17 mouse cellular contexts compared by ENCODE assay signal in the genomic region with DNA sequence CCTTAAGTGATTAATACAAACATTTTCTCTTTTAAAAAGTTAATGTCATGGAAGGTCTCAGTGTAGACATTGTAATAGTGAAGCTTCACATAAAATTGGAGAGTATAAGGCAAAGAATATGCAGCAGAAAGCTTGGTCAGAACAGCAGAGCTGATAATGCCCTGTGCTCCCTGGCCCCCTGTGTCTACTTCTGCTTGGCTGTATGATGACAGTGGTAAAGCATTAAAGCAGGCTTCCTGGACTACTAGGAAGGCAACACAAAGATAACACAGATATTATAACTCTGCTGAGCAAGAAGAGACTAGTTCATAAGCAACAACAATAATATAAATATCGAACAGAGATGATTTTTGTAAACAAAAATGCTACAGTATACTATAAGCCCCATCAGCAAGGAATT.
"Had no signal": no experiment of that assay in that cellular context is flagged by ENCODE, and none has a peak within 500 bp of the region (broad histone marks: within the 10 kb centered on the region; RNA-seq: fewer than 3 reads in every experiment).

No protein-coding gene starts in this region.

- H3K27me3 ChIP-seq: midbrain, embryonic 13.5 days; neural tube, embryonic 13.5 days; neural tube, embryonic 15.5 days had no signal

- H3K27ac ChIP-seq: liver, embryonic 14.5 days; midbrain, embryonic 13.5 days; neural tube, embryonic 13.5 days; neural tube, embryonic 15.5 days had no signal

- H3K4me1 ChIP-seq: midbrain, embryonic 13.5 days; neural tube, embryonic 13.5 days; neural tube, embryonic 15.5 days had no signal

- H3K4me3 ChIP-seq: midbrain, embryonic 13.5 days; myocyte; neural tube, embryonic 13.5 days; neural tube, embryonic 15.5 days had no signal

- H3K36me3 ChIP-seq: midbrain, embryonic 13.5 days; neural tube, embryonic 13.5 days; neural tube, embryonic 15.5 days had no signal

- H3K9me3 ChIP-seq: midbrain, embryonic 13.5 days; neural tube, embryonic 13.5 days; neural tube, embryonic 15.5 days had no signal

- DNase-seq: lung, adult 18-20 months; lung, embryonic 14.5 days; lung, postnatal 10 days; lung, postnatal 4 days; retina, postnatal 1 day; right cerebral cortex, adult 18-20 months; right cerebral cortex, postnatal 25 days; right cerebral cortex, postnatal 4 days; spleen, adult 18-20 months; thymus, adult 18-20 months; thymus, postnatal 14 days; thymus, postnatal 4 days had no signal

- H3K9ac ChIP-seq: liver, embryonic 14.5 days; lung, embryonic 14.5 days; midbrain, embryonic 13.5 days; neural tube, embryonic 13.5 days; neural tube, embryonic 15.5 days had no signal
